In genomic region chr1:90927308-90927707, GRCm38 (mm10) we compare ENCODE assay signal across 13 mouse cellular contexts. TPM values are rescaled to one million over a fixed set of nuclear protein-coding genes. Genes with fewer than 3 reads are reported as not detected.
A peak's percentile ranks its signal among the peaks of the same experiment; 100 is the strongest.
DNase-seq lines count a peak whose midpoint lies in the region; ATAC-seq and TF ChIP-seq lines count a peak whose summit lies in the region.
"Had no signal": no experiment of that assay in that cellular context is flagged by ENCODE, and none has a peak within 500 bp of the region (broad histone marks: within the 10 kb centered on the region; RNA-seq: fewer than 3 reads in every experiment).

No protein-coding gene starts in this region.

- H3K4me2 ChIP-seq in forebrain, embryonic 12.5 days = 0 out of 2 replicates have a peak overlapping the region, but pooled peaks have one; percentile 59
- no peak overlapping the region for H3K4me2 ChIP-seq in forebrain, embryonic 15.5 days (replicated peaks)
- peak overlapping the region; percentile 91 for H3K4me2 ChIP-seq in embryonic facial prominence, embryonic 15.5 days (replicated peaks)
- H3K4me2 ChIP-seq in lung, postnatal 0 days (replicated peaks; ENCODE audit: low read depth, low read length) = peak overlapping the region; percentile 46; the same call in 1 of the 2 replicates

- TF ChIP-seq CTCF in lung, postnatal 0 days (IDR thresholded peaks at IDR 0.05) = no peak

- H3K9me3 ChIP-seq in forebrain, embryonic 12.5 days = no peaks in the 10 kb centered on the region
- no peaks in the 10 kb centered on the region for H3K9me3 ChIP-seq in forebrain, embryonic 15.5 days
- H3K9me3 ChIP-seq in embryonic facial prominence, embryonic 15.5 days (replicated peaks) = no peaks in the 10 kb centered on the region
- no peaks in the 10 kb centered on the region for H3K9me3 ChIP-seq in lung, postnatal 0 days (ENCODE audit: low read length)
- H3K9me3 ChIP-seq: hindbrain, embryonic 15.5 days; midbrain, embryonic 15.5 days had no signal

- H3K4me3 ChIP-seq in forebrain, embryonic 12.5 days (replicated peaks) = no peak overlapping the region
- H3K4me3 ChIP-seq in forebrain, embryonic 15.5 days = no peak overlapping the region
- H3K4me3 ChIP-seq in embryonic facial prominence, embryonic 15.5 days (replicated peaks) = peak overlapping the region; percentile 37; the same call in 1 of the 2 replicates
- no peak overlapping the region for H3K4me3 ChIP-seq in lung, postnatal 0 days (ENCODE audit: low read depth, low read length)
- H3K4me3 ChIP-seq: midbrain, embryonic 15.5 days had no signal

- H3K36me3 ChIP-seq in forebrain, embryonic 12.5 days (replicated peaks) = no peaks in the 10 kb centered on the region
- no peaks in the 10 kb centered on the region for H3K36me3 ChIP-seq in forebrain, embryonic 15.5 days
- H3K36me3 ChIP-seq in embryonic facial prominence, embryonic 15.5 days = no peaks in the 10 kb centered on the region
- no peaks in the 10 kb centered on the region for H3K36me3 ChIP-seq in lung, postnatal 0 days (ENCODE audit: insufficient read depth, low read length)
- H3K36me3 ChIP-seq: hindbrain, embryonic 15.5 days; midbrain, embryonic 15.5 days had no signal

- TF ChIP-seq EP300 in lung, postnatal 0 days (IDR thresholded peaks at IDR 0.05) = no peak

- H3K27me3 ChIP-seq in forebrain, embryonic 12.5 days = peaks cover 21% of the 10 kb centered on the region
- peaks cover 8% of the 10 kb centered on the region; the same call in 1 of the 2 replicates for H3K27me3 ChIP-seq in forebrain, embryonic 15.5 days
- H3K27me3 ChIP-seq in embryonic facial prominence, embryonic 15.5 days = no peaks in the 10 kb centered on the region
- H3K27me3 ChIP-seq in lung, postnatal 0 days (replicated peaks; ENCODE audit: insufficient read depth, low read length) = no peaks in the 10 kb centered on the region
- H3K27me3 ChIP-seq: hindbrain, embryonic 15.5 days; Patski had no signal

- H3K27ac ChIP-seq in forebrain, embryonic 12.5 days = no peak overlapping the region
- H3K27ac ChIP-seq in forebrain, embryonic 15.5 days (replicated peaks) = no peak overlapping the region
- peak overlapping the region; percentile 24 for H3K27ac ChIP-seq in embryonic facial prominence, embryonic 15.5 days (replicated peaks)
- H3K27ac ChIP-seq in lung, postnatal 0 days (ENCODE audit: low read length) = 0 out of 2 replicates have a peak overlapping the region, but pooled peaks have one; percentile 47
- H3K27ac ChIP-seq: hindbrain, embryonic 15.5 days; midbrain, embryonic 15.5 days had no signal

- no peak overlapping the region for H3K9ac ChIP-seq in forebrain, embryonic 12.5 days
- no peak overlapping the region for H3K9ac ChIP-seq in forebrain, embryonic 15.5 days (replicated peaks)
- no peak overlapping the region for H3K9ac ChIP-seq in embryonic facial prominence, embryonic 15.5 days
- no peak overlapping the region for H3K9ac ChIP-seq in lung, postnatal 0 days (replicated peaks; ENCODE audit: low read depth)
- H3K9ac ChIP-seq: hindbrain, embryonic 15.5 days; midbrain, embryonic 15.5 days had no signal

- H3K4me1 ChIP-seq in forebrain, embryonic 12.5 days = peaks cover 9% of the 10 kb centered on the region
- H3K4me1 ChIP-seq in forebrain, embryonic 15.5 days = peaks cover 11% of the 10 kb centered on the region
- H3K4me1 ChIP-seq in embryonic facial prominence, embryonic 15.5 days = peaks cover 18% of the 10 kb centered on the region
- H3K4me1 ChIP-seq in lung, postnatal 0 days (ENCODE audit: insufficient read depth, low read depth, low read length) = peaks cover 12% of the 10 kb centered on the region

- ATAC-seq in forebrain, embryonic 12.5 days (ENCODE audit: low FRiP score) = no peak
- no peak for ATAC-seq in forebrain, embryonic 15.5 days (replicated peaks)
- ATAC-seq in embryonic facial prominence, embryonic 15.5 days (ENCODE audit: insufficient number of reproducible peaks, low FRiP score, low TSS enrichment, low read depth) = 0 out of 2 replicates have a peak, but pooled peaks have one; percentile 44
- peak; percentile 88 for ATAC-seq in lung, postnatal 0 days
- no peak for ATAC-seq in cerebellum, adult (ENCODE audit: insufficient number of reproducible peaks, low FRiP score, low TSS enrichment)
- ATAC-seq: Patski had no signal

- peak; percentile 32 for DNase-seq in kidney, adult 9 months
- peak; percentile 90 for DNase-seq in lung, postnatal 0 days (ENCODE audit: low spot score)
- DNase-seq in adrenal gland, postnatal 36 days = no peak
- no peak for DNase-seq in embryo, embryonic 10 days (ENCODE audit: low spot score)
- DNase-seq: right cerebral cortex, adult 18-20 months had no signal

- 56% methylated on average over 15 of the region's 15 CpGs for WGBS in forebrain, embryonic 12.5 days
- 53% methylated on average over 15 of the region's 15 CpGs for WGBS in forebrain, embryonic 15.5 days
- 23% methylated on average over 15 of the region's 15 CpGs for WGBS in embryonic facial prominence, embryonic 15.5 days
- WGBS in lung, postnatal 0 days = 25% methylated on average over 15 of the region's 15 CpGs

RNA-seq across cellular contexts. Expression of gene Mlph, which starts 12.4 kb away (rescaled TPM):
- polyA plus RNA-seq in forebrain, embryonic 12.5 days (2016; fragmentation: Nextera tagmentation; extraction: Ambion mirVana) = 0.14 and 0.21 TPM in 2 replicates
- polyA plus RNA-seq in forebrain, embryonic 15.5 days (2015; fragmentation: Nextera tagmentation; extraction: Ambion mirVana) = 0.11 and 0.45 TPM in 2 replicates
- 1.6 and 1.7 TPM in 2 replicates for polyA plus RNA-seq in embryonic facial prominence, embryonic 15.5 days (2015; fragmentation: Nextera tagmentation; extraction: Ambion mirVana)
- polyA plus RNA-seq in lung, postnatal 0 days (2015; fragmentation: Nextera tagmentation; extraction: Ambion mirVana) = 2.4 and 2.7 TPM in 2 replicates
- total RNA-seq in adrenal gland, postnatal 36 days (2021) = 1 to 10 TPM; 2.2 to 2.3 TPM

RNA-seq across cellular contexts. Expression of gene Prlh, which starts 25.6 kb away (rescaled TPM):
- polyA plus RNA-seq in forebrain, embryonic 12.5 days (2016; fragmentation: Nextera tagmentation; extraction: Ambion mirVana) = not detected in 2 replicates
- polyA plus RNA-seq in forebrain, embryonic 15.5 days (2015; fragmentation: Nextera tagmentation; extraction: Ambion mirVana) = not detected in 2 replicates
- not detected in 2 replicates for polyA plus RNA-seq in embryonic facial prominence, embryonic 15.5 days (2015; fragmentation: Nextera tagmentation; extraction: Ambion mirVana)
- not detected in 2 replicates for polyA plus RNA-seq in lung, postnatal 0 days (2015; fragmentation: Nextera tagmentation; extraction: Ambion mirVana)
- total RNA-seq in adrenal gland, postnatal 36 days (2021) = not detected
- polyA plus RNA-seq: hindbrain, embryonic 15.5 days; limb, embryonic 11.5 days; midbrain, embryonic 15.5 days; Patski had no signal

RNA-seq across cellular contexts. Expression of gene Rab17, which starts 42.2 kb away (rescaled TPM):
- 0.21 TPM in 1 of 2 replicates, not detected in the other for polyA plus RNA-seq in forebrain, embryonic 12.5 days (2016; fragmentation: Nextera tagmentation; extraction: Ambion mirVana)
- 0.18 and 0.20 TPM in 2 replicates for polyA plus RNA-seq in forebrain, embryonic 15.5 days (2015; fragmentation: Nextera tagmentation; extraction: Ambion mirVana)
- polyA plus RNA-seq in embryonic facial prominence, embryonic 15.5 days (2015; fragmentation: Nextera tagmentation; extraction: Ambion mirVana) = 2.4 and 3.1 TPM in 2 replicates
- polyA plus RNA-seq in lung, postnatal 0 days (2015; fragmentation: Nextera tagmentation; extraction: Ambion mirVana) = 1.6 and 2.0 TPM in 2 replicates
- total RNA-seq in adrenal gland, postnatal 36 days (2021) = not detected

Comparison
In these comparisons a context has a peak if more than half of its experiments do, and no peak if none do; other contexts are left out.
1. ATAC-seq: peak in embryonic facial prominence, embryonic 15.5 days (single experiment) and lung, postnatal 0 days (single experiment); none in forebrain, embryonic 12.5 days (single experiment), forebrain, embryonic 15.5 days (single experiment) and cerebellum, adult (single experiment).
2. H3K27ac ChIP-seq: peak in embryonic facial prominence, embryonic 15.5 days (single experiment) and lung, postnatal 0 days (single experiment); none in forebrain, embryonic 12.5 days (single experiment) and forebrain, embryonic 15.5 days (single experiment).
3. DNase-seq: peak in kidney, adult 9 months (single experiment) and lung, postnatal 0 days (single experiment); none in adrenal gland, postnatal 36 days (0 of 2) and embryo, embryonic 10 days (single experiment).